Mouse (Mus musculus) lung, embryonic 15.5 days (tissue): ENCODE data around the gene Zfp341. TPM values are rescaled to one million over a fixed set of nuclear protein-coding genes. Genes with fewer than 3 reads are reported as not detected.

Experiments
- ATAC-seq: fragments of 200-750 bp; cut with Nextera tagmentation; 2 replicates; pipeline ENCODE4 v1.8.0; 2017; ENCODE audit warnings: moderate number of reproducible peaks, borderline replicate concordance; ENCODE audit not compliant: low FRiP score, low TSS enrichment; ENCODE audit errors: extremely low read depth
- H3K27ac ChIP-seq: fragments of 300-500 bp; sonication (generic); 2 replicates; pipeline ENCODE4 v1.5.1; 2015; ENCODE audit warnings: moderate library complexity, mild to moderate bottlenecking, inconsistent platforms
- H3K27me3 ChIP-seq: fragments of 300-500 bp; sonication (generic); 2 replicates; pipeline ENCODE4 v1.6.1; 2015; ENCODE audit warnings: inconsistent platforms
- H3K36me3 ChIP-seq: fragments of 300-500 bp; sonication (generic); 2 replicates; pipeline ENCODE4 v1.6.1; 2015; ENCODE audit warnings: inconsistent platforms
- H3K4me1 ChIP-seq: fragments of 300-500 bp; sonication (generic); 2 replicates; pipeline ENCODE4 v1.6.1; 2015; ENCODE audit warnings: inconsistent platforms
- H3K4me2 ChIP-seq: fragments of 300-500 bp; sonication (generic); 2 replicates; pipeline ENCODE4 v1.6.1; 2015; ENCODE audit warnings: inconsistent platforms, mild to moderate bottlenecking, moderate library complexity
- H3K4me3 ChIP-seq: fragments of 300-500 bp; sonication (generic); 2 replicates; pipeline ENCODE4 v1.5.1; 2015; ENCODE audit warnings: mild to moderate bottlenecking, inconsistent platforms
- H3K9ac ChIP-seq: fragments of 300-500 bp; sonication (generic); 2 replicates; pipeline ENCODE4 v1.6.1; 2015; ENCODE audit warnings: inconsistent platforms
- H3K9me3 ChIP-seq: fragments of 300-500 bp; sonication (generic); 2 replicates; pipeline ENCODE4 v1.6.1; 2016; ENCODE audit warnings: inconsistent platforms
- WGBS: fragments of 180-500 bp; shearing (Covaris S2); methylation state at CpG from one replicate; pipeline ENCODE4 v1.1.7; 2015; 5-methylcytosine and 5-hydroxymethylcytosine counted together
- polyA plus RNA-seq: library from polyadenylated mRNA; unstranded; fragments of >200 nt; fragmentation: Nextera tagmentation; extraction: Ambion mirVana; gene quantifications from 2 replicates; pipeline ENCODE4 v1.2.1, GENCODE M21; 2015

Zfp341 gene
- polyA plus RNA-seq: 1.0 TPM in 2 replicates

- Histone ChIP-seq H3K4me1 (peaks cover 13% of the 10 kb centered on the region; the same call in 1 of the 2 replicates), H3K27me3 (peaks cover 3% of the 10 kb centered on the region; the same call in 1 of the 2 replicates), H3K9me3 (no peaks in the 10 kb centered on the region), H3K36me3 (no peaks in the 10 kb centered on the region), H3K9ac (peak within 1 kb of the TSS; percentile 71), H3K27ac (peak within 1 kb of the TSS; percentile 97), H3K4me2 (peak within 1 kb of the TSS; percentile 85), H3K4me3 (peak within 1 kb of the TSS; percentile 56)
- WGBS: under 1% methylated on average over 93 of the region's 98 CpGs
- peak; percentile 97 for ATAC-seq
These were observed at the start of gene Zfp341, which contains the start of gene 4930519P11Rik for GRCm38 (mm10) chr2:154613118-154614115. Gene Zfp341 (plus strand): TSS chr2:154613297. Gene 4930519P11Rik (minus strand): TSS chr2:154613437.

DNA sequence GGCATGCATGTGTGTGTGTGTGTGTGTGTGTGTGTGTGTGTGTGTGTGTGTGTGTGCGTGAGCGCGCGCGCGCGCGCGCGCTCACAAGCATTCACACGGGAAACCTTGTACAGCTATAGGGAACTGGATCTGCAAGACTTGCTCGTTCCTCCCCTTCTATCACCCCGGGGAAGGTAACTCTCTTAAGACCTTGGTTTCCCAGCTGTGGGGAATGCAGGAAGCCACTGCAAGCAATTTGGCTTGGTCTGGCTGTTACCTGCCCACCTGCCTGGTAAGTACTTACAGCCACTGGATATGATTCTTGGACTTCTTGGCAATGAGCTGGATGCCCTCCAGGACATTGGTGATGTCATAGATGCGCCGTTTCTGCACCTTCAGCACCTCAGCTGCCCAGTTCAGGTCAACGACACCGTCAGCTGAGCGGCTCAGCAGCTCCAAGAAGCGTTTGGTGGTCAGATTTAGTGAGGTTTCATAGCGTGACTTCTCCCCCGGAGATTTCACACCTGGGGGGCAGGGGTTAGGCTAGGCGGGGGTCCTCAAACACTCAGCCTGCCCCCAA lies 49.4 kb upstream of the Zfp341 start:
- Histone ChIP-seq H3K9me3 (no peaks in the 10 kb centered on the region), H3K27ac (no peak overlapping the region), H3K4me2 (no peak overlapping the region), H3K36me3 (peaks cover 35% of the 10 kb centered on the region), H3K9ac (no peak overlapping the region), H3K4me3 (no peak overlapping the region), H3K27me3 (no peaks in the 10 kb centered on the region), H3K4me1 (peaks cover 32% of the 10 kb centered on the region)
- 77% methylated on average over 22 of the region's 22 CpGs for WGBS
- no peak for ATAC-seq

DNA sequence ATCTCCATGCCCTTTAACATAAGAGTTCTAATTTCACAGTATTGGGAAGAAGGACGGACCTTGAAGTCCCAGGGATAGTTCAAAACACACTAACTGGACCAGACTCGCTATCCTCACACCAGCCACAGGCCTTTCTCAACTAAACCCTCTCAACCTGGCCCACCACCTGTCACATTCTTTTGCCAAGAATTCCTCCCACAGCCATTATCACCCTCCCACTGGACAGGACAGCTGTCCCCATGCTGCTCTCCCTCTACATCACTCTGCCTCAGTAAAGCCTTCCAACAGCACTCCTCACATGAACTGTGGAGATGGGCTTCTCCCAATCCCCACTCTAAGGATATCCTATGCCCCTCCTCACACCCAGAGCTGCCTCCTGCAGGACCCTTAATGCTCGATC lies 47.5 kb upstream of the Zfp341 start:
- Histone ChIP-seq H3K4me3 (no peak overlapping the region), H3K9ac (no peak overlapping the region)
- no peak for ATAC-seq

GRCm38 (mm10) chr2:154566641-154567040 lies 46.5 kb upstream of the Zfp341 start:
- ATAC-seq: no peak
- 47% methylated on average over 8 of the region's 8 CpGs for WGBS
- Histone ChIP-seq H3K27ac (peak overlapping the region; percentile 48), H3K4me3 (no peak overlapping the region), H3K9ac (no peak overlapping the region), H3K4me1 (peaks cover 42% of the 10 kb centered on the region), H3K9me3 (no peaks in the 10 kb centered on the region), H3K4me2 (0 out of 2 replicates have a peak overlapping the region, but pooled peaks have one; percentile 67), H3K36me3 (peaks cover 23% of the 10 kb centered on the region), H3K27me3 (no peaks in the 10 kb centered on the region)

More for the DNA sequence above, 47.5 kb upstream of the Zfp341 start:
- H3K36me3 ChIP-seq: peaks cover 32% of the 10 kb centered on the region
- H3K9me3 ChIP-seq: no peaks in the 10 kb centered on the region
- no peak overlapping the region for H3K4me2 ChIP-seq
- WGBS: 81% methylated on average over 3 of the region's 3 CpGs
- no peaks in the 10 kb centered on the region for H3K27me3 ChIP-seq
- H3K27ac ChIP-seq: no peak overlapping the region
- H3K4me1 ChIP-seq: peaks cover 34% of the 10 kb centered on the region

GRCm38 (mm10) chr2:154567766-154568165 lies 45.3 kb upstream of the Zfp341 start:
- no peak for ATAC-seq
- Histone ChIP-seq H3K36me3 (peaks cover 16% of the 10 kb centered on the region), H3K9me3 (no peaks in the 10 kb centered on the region), H3K4me2 (peak overlapping the region; percentile 67), H3K4me3 (peak overlapping the region; percentile 90), H3K4me1 (peaks cover 42% of the 10 kb centered on the region), H3K27me3 (no peaks in the 10 kb centered on the region), H3K27ac (peak overlapping the region; percentile 93), H3K9ac (peak overlapping the region; percentile 74)
- 40% methylated on average over 2 of the region's 2 CpGs for WGBS

DNA sequence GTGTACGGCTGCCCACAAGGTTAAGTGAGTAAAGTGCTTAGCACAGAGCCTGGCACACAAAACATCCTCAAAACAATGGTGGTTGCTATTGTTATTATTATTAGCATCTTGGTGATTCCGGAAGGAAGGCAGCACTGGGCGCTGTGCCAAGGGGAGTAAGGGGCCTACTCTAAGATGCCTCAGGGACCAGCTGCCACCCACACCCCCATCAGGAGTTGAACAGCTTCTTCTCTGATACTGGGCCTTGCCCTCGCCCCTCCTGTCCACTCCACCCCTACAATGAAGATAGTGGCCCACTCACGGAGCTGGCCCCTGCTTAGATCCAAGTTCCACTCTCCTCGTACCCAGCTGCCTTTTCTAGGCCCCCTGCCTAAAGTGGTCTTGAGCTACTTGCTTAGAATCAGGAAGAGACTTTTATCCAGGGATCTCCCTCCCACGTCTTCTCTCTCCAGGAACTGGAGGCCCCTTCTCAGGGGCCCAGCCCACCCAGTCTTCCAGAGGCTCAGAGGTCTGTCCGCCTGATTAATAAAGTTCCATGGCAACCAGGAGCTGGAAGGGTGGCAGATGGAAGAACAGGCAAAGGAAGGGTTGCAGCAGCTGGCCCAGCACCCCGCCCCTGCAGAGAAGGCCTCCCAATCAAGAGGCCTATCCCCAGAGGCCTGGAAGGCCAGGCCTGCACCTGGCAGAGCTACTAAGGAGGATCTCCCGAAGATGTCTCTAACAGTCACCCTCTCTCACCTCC lies 44.6 kb upstream of the Zfp341 start:
- Histone ChIP-seq H3K4me1 (peaks cover 42% of the 10 kb centered on the region), H3K9ac (peak overlapping the region; percentile 74), H3K27ac (peak overlapping the region; percentile 93), H3K4me3 (peak overlapping the region; percentile 90), H3K4me2 (peak overlapping the region; percentile 67), H3K9me3 (no peaks in the 10 kb centered on the region), H3K27me3 (no peaks in the 10 kb centered on the region), H3K36me3 (peaks cover 8% of the 10 kb centered on the region)
- WGBS: 5% methylated on average over 10 of the region's 10 CpGs
- 0 out of 2 replicates have a peak, but pooled peaks have one; percentile 0 for ATAC-seq

DNA sequence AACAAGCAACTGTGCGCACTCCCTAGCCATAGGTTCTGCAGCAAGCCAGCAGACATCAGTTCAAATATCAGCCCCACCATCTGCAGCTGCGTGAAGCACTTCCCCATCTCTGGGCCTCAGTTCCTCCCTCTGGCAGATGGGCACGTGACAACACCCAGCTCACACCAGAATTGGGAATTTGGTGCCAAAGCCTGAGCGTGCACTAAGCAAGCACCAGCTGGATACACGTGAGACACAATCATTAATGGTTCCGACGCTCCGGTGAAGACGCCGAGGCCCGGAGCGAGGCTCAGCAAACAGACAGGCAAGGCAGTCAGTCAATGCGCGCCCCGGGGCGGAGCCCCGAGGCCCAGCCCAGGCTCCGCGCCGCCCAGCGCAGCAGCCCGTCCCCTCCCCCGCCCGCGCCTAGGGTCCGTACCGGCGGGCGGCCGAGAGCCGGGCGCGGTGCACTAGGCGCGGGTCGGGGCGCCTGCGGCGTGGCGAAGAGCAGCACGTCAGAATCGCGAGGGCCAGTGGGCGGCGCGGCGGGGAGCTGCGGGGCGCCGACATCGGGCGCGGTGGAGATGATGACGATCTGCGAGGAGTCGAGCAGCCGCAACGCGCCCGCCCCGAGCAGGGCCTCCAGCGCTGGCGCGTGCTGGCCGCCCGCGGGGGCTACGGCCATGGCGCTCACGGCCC lies 43.9 kb upstream of the Zfp341 start:
- H3K27ac ChIP-seq: peak overlapping the region; percentile 93
- ATAC-seq: peak; percentile 85

DNA sequence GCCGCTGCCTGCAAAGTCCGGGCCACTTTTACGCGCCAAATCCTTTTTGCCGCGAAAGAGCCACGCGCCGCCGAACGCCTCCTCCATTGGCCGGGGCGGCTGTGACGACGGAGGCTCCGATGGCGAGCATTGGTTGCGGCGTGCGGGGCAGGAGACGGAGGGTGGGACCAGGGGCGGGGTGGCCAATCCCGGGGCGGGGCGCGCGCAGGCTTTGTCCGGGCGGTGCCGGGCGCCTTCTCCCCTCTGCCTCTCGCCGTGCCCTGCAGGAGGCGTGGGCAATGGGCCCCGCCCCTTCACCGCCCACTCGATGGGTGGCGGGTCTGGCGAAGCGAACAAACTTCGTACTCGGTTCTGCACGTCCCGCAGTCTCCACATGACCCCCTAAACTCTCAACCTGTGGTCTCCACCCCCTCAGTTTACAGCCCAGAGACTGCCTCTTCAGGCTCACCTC lies 43.2 kb upstream of the Zfp341 start, which contains the start of gene E2f1:
Gene E2f1, minus strand, starts transcription at position 57 of the 451 bp plus-strand sequence.
- H3K27ac ChIP-seq: peak within 1 kb of the TSS; percentile 93
- no peaks in the 10 kb centered on the region for H3K9me3 ChIP-seq
- H3K9ac ChIP-seq: peak within 1 kb of the TSS; percentile 74
- H3K4me2 ChIP-seq: peak within 1 kb of the TSS; percentile 67
- no peaks in the 10 kb centered on the region for H3K36me3 ChIP-seq
- H3K27me3 ChIP-seq: no peaks in the 10 kb centered on the region
- H3K4me3 ChIP-seq: peak within 1 kb of the TSS; percentile 90
- H3K4me1 ChIP-seq: peaks cover 42% of the 10 kb centered on the region
- 0% methylated on average over 37 of the region's 44 CpGs for WGBS
- peak; percentile 96 for ATAC-seq

More for the DNA sequence above, 43.9 kb upstream of the Zfp341 start:
- Histone ChIP-seq H3K36me3 (peaks cover 1% of the 10 kb centered on the region; the same call in 1 of the 2 replicates), H3K4me2 (peak overlapping the region; percentile 67), H3K4me3 (peak overlapping the region; percentile 90), H3K9me3 (no peaks in the 10 kb centered on the region), H3K4me1 (peaks cover 42% of the 10 kb centered on the region), H3K27me3 (no peaks in the 10 kb centered on the region), H3K9ac (peak overlapping the region; percentile 74)
- WGBS: 0% methylated on average over 48 of the region's 70 CpGs

DNA sequence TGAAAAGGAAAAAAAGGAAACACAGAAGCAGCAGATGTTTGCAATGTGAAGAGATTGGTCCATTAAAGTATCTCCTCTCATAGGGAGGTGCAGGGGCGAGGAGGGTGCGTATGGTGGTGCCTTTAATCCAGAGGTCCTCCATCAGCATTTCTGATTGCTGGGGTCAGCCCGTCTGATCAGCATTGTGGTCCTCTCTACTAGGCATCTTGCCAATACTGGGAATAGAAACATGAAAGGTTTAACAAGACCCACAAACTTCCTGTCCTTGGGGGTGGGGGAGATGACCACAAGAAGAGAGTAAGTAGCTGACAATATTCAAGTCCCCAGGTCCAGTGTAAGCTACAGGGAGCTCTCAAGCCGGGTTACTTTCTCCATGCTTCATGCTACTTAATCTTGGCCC lies 42.4 kb upstream of the Zfp341 start:
- peak overlapping the region; percentile 90; the same call in 1 of the 2 replicates for H3K4me3 ChIP-seq
- ATAC-seq: no peak

GRCm38 (mm10) chr2:154571266-154571665 lies 41.8 kb upstream of the Zfp341 start:
- Histone ChIP-seq H3K27ac (0 out of 2 replicates have a peak overlapping the region, but pooled peaks have one; percentile 93), H3K4me3 (no peak overlapping the region), H3K27me3 (no peaks in the 10 kb centered on the region), H3K9me3 (no peaks in the 10 kb centered on the region), H3K4me1 (peaks cover 39% of the 10 kb centered on the region), H3K4me2 (no peak overlapping the region), H3K36me3 (no peaks in the 10 kb centered on the region), H3K9ac (no peak overlapping the region)
- no peak for ATAC-seq
- 80% methylated on average over 4 of the region's 4 CpGs for WGBS

More for the DNA sequence above, 42.4 kb upstream of the Zfp341 start:
- no peak overlapping the region for H3K9ac ChIP-seq
- peak overlapping the region; percentile 93 for H3K27ac ChIP-seq
- peaks cover 42% of the 10 kb centered on the region for H3K4me1 ChIP-seq
- H3K27me3 ChIP-seq: no peaks in the 10 kb centered on the region
- H3K4me2 ChIP-seq: peak overlapping the region; percentile 67
- WGBS: 50% methylated on average over 4 of the region's 4 CpGs
- H3K36me3 ChIP-seq: no peaks in the 10 kb centered on the region
- no peaks in the 10 kb centered on the region for H3K9me3 ChIP-seq
